Mouse (Mus musculus) limb, embryonic 15.5 days (tissue): Measurements from ENCODE around the gene Abcg3. TPM values are rescaled to one million over a fixed set of nuclear protein-coding genes. Genes with fewer than 3 reads are reported as not detected.
"Not testable (repeated sequence)": the region's sequence is repeated elsewhere in the genome, so short reads cannot be mapped to it uniquely, and the experiment has no call there.

Experiments
- ATAC-seq: fragments of 200-750 bp; cut with Nextera tagmentation; 2 replicates; pipeline ENCODE4 v1.8.0; 2017; ENCODE audit warnings: low read depth, moderate TSS enrichment; ENCODE audit not compliant: insufficient number of reproducible peaks, low FRiP score, low TSS enrichment
- H3K27ac ChIP-seq: fragments of 300-500 bp; sonication (generic); 2 replicates; pipeline ENCODE4 v1.5.1; 2015; ENCODE audit warnings: moderate library complexity, mild to moderate bottlenecking, inconsistent platforms
- H3K27me3 ChIP-seq: fragments of 300-500 bp; sonication (generic); 2 replicates; pipeline ENCODE4 v1.6.1; 2015; ENCODE audit warnings: inconsistent platforms
- H3K36me3 ChIP-seq: fragments of 300-500 bp; sonication (generic); 2 replicates; pipeline ENCODE4 v1.6.1; 2015; ENCODE audit warnings: inconsistent platforms
- H3K4me1 ChIP-seq: fragments of 300-500 bp; sonication (generic); 2 replicates; pipeline ENCODE4 v1.6.1; 2015; ENCODE audit warnings: inconsistent platforms
- H3K4me2 ChIP-seq: fragments of 300-500 bp; sonication (generic); 2 replicates; pipeline ENCODE4 v1.6.1; 2015; ENCODE audit warnings: mild to moderate bottlenecking, inconsistent platforms
- H3K4me3 ChIP-seq: fragments of 300-500 bp; sonication (generic); 2 replicates; pipeline ENCODE4 v1.5.1; 2015; ENCODE audit warnings: mild to moderate bottlenecking, inconsistent platforms
- H3K9ac ChIP-seq: fragments of 300-500 bp; sonication (generic); 2 replicates; pipeline ENCODE4 v1.6.1; 2015; ENCODE audit warnings: inconsistent platforms
- H3K9me3 ChIP-seq: fragments of 300-500 bp; sonication (generic); 2 replicates; pipeline ENCODE4 v1.6.1; 2016; ENCODE audit warnings: inconsistent platforms
- WGBS: fragments of 180-500 bp; shearing (Covaris S2); methylation state at CpG from one replicate; pipeline ENCODE4 v1.1.7; 2015; 5-methylcytosine and 5-hydroxymethylcytosine counted together
- polyA plus RNA-seq: library from polyadenylated mRNA; unstranded; fragments of >200 nt; fragmentation: Nextera tagmentation; extraction: Ambion mirVana; gene quantifications from 2 replicates; pipeline ENCODE4 v1.2.1, GENCODE M21; 2015

The Abcg3 gene
- polyA plus RNA-seq, 1 experiment from 2014 or later: 1.0 TPM

DNA sequence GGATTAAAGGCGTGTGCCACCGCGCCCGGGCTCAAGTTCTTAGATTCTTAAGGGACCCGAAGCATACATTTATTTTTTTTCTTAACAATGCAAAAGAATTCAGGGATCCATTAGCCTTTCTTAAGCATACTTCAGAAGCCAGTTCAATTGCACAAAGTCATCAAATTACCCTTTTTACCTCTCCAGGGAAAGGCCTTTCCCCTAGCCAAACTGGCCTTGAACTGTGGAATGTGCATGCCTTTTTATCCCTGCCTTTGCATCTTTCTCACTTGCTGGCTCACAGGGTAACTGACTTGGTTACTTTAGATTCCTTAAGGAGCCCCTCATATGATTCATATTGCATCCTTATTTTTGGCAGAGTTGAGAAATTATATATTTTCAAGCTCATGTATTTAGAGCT lies 76.0 kb downstream of the Abcg3 start:
- not testable (repeated sequence) for H3K27me3 ChIP-seq, ATAC-seq, H3K4me1 ChIP-seq, H3K36me3 ChIP-seq, H3K9ac ChIP-seq, H3K9me3 ChIP-seq, H3K4me3 ChIP-seq, H3K4me2 ChIP-seq, H3K27ac ChIP-seq
- 79% methylated on average over 5 of the region's 5 CpGs for WGBS

Other genes starting within 250 kb of the Abcg3 start
- 2.7 and 3.2 TPM in 2 replicates for gene Zfp951, start 122.6 kb downstream of the Abcg3 start, polyA plus RNA-seq
- 2.3 and 2.5 TPM in 2 replicates for gene Gbp9, start 156.8 kb upstream of the Abcg3 start, polyA plus RNA-seq
- gene Gbp8, start 156.8 kb upstream of the Abcg3 start, polyA plus RNA-seq: 0.32 and 0.35 TPM in 2 replicates
- 0.24 and 0.79 TPM in 2 replicates for gene Gbp4, start 156.9 kb upstream of the Abcg3 start, polyA plus RNA-seq